Mouse (Mus musculus): ENCODE measurements at regions not wholly inside any gene's neighbourhood (a gene's known extent, or its start where the extent isn't known, plus 50 kb on each side); places are given as distances from the start of the nearest gene placed in this dataset.
A peak's percentile ranks its signal among the peaks of the same experiment; 100 is the strongest.

DNA sequence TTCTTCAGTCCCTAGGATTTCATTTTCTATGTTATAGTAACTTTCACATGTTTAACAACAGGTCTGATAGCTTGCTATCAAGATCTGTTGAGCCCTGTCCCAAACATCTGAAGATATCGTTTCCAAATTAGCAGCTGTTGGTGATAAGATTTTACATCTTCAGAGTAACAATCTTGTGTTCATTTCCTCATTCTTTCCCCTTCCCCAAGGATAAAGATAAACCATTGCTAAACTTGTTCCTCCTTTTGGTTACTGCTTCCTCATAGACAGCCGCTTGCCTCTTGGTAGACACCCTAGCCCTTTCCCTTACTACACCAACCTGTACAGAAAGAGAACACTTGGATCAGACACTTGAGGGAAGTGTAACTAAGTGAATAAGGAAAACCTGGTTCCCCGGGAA lies 58.6 kb downstream of the Kcnrg start:
- Histone ChIP-seq H3K27me3 (ENCODE audit: insufficient read depth, low read length) (no peaks in the 10 kb centered on the region), H3K9me3 (ENCODE audit: low read length) (no peaks in the 10 kb centered on the region), H3K4me3 (ENCODE audit: low read depth, low read length) (no peak overlapping the region), H3K27ac (ENCODE audit: low read depth, low read length) (no peak overlapping the region), H3K4me1 (ENCODE audit: insufficient read depth, low read length) (no peaks in the 10 kb centered on the region), H3K9ac (replicated peaks; ENCODE audit: low read length, poor library complexity, severe bottlenecking) (no peak overlapping the region), H3K4me2 (ENCODE audit: low read depth, low read length, poor library complexity, severe bottlenecking) (no peak overlapping the region), H3K36me3 (ENCODE audit: insufficient read depth, low read length) (no peaks in the 10 kb centered on the region)
- TF ChIP-seq CTCF (IDR thresholded peaks at IDR 0.05) = no peak
- WGBS = 92% methylated on average over 3 of the region's 3 CpGs
- ATAC-seq (ENCODE audit: low FRiP score) (no peak), DNase-seq (ENCODE audit: low spot score) (no peak)

DNA sequence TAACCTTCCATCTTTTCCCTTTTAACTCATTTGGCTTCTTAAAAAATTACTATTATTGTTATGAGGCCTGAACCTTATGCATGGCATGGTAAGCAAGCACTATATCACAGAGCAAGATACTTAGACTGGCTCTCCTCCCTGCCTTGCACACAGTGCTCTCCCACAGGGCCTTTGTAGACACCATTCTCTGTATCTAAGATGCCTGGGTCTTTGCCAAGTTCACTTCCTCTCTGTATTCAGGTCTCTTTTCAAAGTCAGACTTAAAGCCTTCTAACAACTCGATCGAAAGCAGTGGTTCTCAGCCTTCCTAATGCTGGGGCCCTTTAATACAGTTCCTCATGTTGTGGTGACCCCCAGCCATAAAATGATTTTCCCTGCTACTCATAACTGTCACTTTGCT lies 65.9 kb downstream of the Kcnrg start:
- peak; percentile 47 for DNase-seq (ENCODE audit: low spot score)

DNA sequence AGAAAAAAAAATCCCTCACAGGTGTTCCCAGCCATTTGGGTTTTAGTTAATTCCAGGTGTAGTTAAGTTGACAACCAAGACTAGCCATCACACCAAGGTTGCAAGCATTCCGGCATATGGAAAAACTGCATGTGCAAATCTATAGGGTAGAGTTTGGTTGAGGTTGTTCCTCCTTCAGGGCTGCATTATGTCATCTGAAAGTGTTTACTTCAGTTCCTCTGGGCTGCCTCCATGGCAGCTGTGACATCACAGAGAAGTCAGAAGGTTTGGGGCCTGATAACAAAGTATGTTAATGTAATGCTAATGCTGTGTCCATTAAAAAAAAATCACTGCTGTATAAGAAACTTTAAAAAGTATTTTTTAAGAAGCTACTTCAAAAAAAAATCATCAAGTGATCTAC lies 70.8 kb downstream of the Kcnrg start:
- Histone ChIP-seq H3K27me3 (ENCODE audit: insufficient read depth, low read length) (0 out of 2 replicates have a peak, but pooled peaks cover 2% of the 10 kb centered on the region), H3K9ac (replicated peaks; ENCODE audit: low read length, poor library complexity, severe bottlenecking) (no peak overlapping the region), H3K36me3 (ENCODE audit: insufficient read depth, low read length) (no peaks in the 10 kb centered on the region), H3K9me3 (ENCODE audit: low read length) (no peaks in the 10 kb centered on the region), H3K4me1 (ENCODE audit: insufficient read depth, low read length) (no peaks in the 10 kb centered on the region), H3K4me3 (ENCODE audit: low read depth, low read length) (no peak overlapping the region), H3K4me2 (ENCODE audit: low read depth, low read length, poor library complexity, severe bottlenecking) (no peak overlapping the region), H3K27ac (ENCODE audit: low read depth, low read length) (no peak overlapping the region)
- 94% methylated on average over 1 of the region's 1 CpGs for WGBS
- no peak for TF ChIP-seq CTCF (IDR thresholded peaks at IDR 0.05)
- DNase-seq (ENCODE audit: low spot score) (no peak), ATAC-seq (ENCODE audit: low FRiP score) (no peak)

More for the DNA sequence above, 65.9 kb downstream of the Kcnrg start:
- ATAC-seq (ENCODE audit: low FRiP score) = no peak
- no peak for TF ChIP-seq CTCF (IDR thresholded peaks at IDR 0.05)
- H3K4me2 ChIP-seq (ENCODE audit: low read depth, low read length, poor library complexity, severe bottlenecking) = no peak overlapping the region
- H3K9me3 ChIP-seq (ENCODE audit: low read length) = no peaks in the 10 kb centered on the region
- H3K36me3 ChIP-seq (ENCODE audit: insufficient read depth, low read length) = no peaks in the 10 kb centered on the region
- H3K4me1 ChIP-seq (ENCODE audit: insufficient read depth, low read length) = no peaks in the 10 kb centered on the region
- no peak overlapping the region for H3K27ac ChIP-seq (ENCODE audit: low read depth, low read length)
- no peak overlapping the region for H3K4me3 ChIP-seq (ENCODE audit: low read depth, low read length)
- WGBS = 33% methylated on average over 2 of the region's 2 CpGs
- H3K9ac ChIP-seq (replicated peaks; ENCODE audit: low read length, poor library complexity, severe bottlenecking) = no peak overlapping the region
- H3K27me3 ChIP-seq (ENCODE audit: insufficient read depth, low read length) = no peaks in the 10 kb centered on the region

DNA sequence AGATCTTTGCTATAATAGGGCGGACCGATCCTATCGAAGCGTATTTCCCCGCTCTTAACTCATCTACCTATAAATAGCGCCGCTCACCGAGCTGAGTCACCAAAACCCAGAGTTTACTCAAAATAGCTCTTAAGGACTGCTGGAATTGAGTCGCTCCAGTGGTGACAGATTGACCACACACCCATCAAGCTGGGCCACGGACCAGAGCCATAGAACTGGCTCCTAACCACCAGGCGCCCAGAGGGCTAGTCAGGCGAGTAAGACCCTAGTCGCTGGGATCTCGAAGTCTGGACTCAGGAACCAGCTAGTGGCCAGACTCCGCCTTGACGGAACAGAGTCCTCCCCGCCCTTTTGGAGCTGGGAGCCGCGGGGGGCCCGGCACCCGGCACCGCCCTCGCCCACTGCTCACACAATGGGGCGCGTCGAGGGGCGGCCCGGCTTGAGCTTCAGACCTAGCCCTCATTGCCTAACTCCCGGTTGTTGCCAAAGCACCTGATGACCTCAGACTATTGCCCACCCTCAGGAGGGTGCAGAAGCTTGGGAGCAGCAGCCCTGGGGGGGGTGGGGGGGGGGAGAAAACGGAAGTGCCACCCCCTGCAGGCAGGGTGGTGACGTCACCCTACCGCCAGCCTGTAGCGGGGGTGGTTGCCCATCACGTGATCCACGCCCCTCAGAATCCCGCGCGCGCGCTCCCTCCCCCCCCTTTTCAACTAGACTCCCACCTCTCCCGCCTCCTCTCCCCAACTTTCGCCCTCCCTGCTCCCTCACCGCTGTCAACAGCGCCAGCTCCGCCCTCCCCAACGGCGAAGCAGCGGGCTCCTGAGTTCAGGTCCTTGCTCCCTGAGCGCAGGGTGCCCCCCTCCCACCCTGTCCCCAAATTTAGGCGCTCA lies 73.8 kb downstream of the Kcnrg start:
- Histone ChIP-seq H3K4me3 (ENCODE audit: low read depth, low read length) (peak overlapping the region; percentile 83), H3K4me2 (ENCODE audit: low read depth, low read length, poor library complexity, severe bottlenecking) (peak overlapping the region; percentile 98), H3K9ac (replicated peaks; ENCODE audit: low read length, poor library complexity, severe bottlenecking) (peak overlapping the region; percentile 70), H3K27me3 (ENCODE audit: insufficient read depth, low read length) (peaks cover 21% of the 10 kb centered on the region; the same call in 1 of the 2 replicates), H3K27ac (ENCODE audit: low read depth, low read length) (peak overlapping the region; percentile 79), H3K4me1 (ENCODE audit: insufficient read depth, low read length) (no peaks in the 10 kb centered on the region), H3K36me3 (ENCODE audit: insufficient read depth, low read length) (no peaks in the 10 kb centered on the region), H3K9me3 (ENCODE audit: low read length) (no peaks in the 10 kb centered on the region)
- peak; percentile 95 for DNase-seq (ENCODE audit: low spot score)
- peak; percentile 82 for ATAC-seq (ENCODE audit: low FRiP score)
- peak; percentile 34; the same call in 1 of the 2 replicates for TF ChIP-seq CTCF (IDR thresholded peaks at IDR 0.05)
- under 1% methylated on average over 45 of the region's 50 CpGs for WGBS

DNA sequence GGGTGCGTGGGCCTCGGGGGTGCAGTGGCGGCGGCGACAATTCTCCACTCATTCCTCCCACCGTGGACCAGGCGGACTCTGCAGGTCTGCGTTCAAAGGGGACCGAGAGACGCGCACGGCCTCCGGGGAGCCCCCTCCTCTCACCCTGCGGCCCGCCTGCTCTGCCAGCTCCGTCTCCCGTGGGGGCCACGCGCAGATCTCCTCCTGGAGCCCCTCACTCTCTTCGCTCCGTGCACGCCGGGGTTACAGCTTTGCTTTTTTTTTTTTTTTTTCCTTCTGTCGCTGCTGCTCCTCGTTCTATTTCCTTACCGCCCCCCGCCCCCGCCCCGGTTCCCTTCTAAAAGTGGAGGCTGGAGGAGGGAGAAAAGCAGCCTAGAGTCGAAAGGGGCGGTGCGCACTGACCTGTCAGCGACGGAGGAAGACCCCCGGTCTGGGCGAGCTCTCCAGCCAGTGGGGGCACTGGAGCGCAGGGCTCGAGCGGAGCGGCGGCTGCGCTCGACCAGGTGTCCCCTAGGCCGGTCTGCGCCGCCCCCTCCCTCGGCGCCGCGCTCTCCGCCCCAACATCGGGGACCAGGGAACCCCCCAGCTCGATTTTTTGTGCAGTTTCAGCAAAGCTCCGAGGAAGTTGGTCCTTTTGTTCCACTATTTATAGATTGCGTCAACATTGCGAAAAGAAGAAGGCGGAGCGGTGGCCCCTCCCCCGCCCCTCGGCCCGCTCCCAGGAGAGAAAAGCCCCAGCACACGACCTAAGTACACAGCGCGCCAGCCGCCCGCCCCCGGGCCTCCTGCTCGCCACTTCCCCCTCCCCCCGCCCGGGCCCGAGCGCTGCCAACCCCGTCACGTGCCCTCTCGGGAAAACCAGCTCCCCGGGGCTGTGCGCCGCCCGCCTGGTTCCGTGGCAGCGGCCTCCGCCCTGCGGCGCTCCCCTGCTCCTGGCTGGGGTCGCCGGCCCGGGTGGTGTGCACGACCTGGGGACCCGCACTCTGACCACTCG lies 74.7 kb downstream of the Kcnrg start:
- peak; percentile 82 for DNase-seq (ENCODE audit: low spot score)
- H3K27me3 ChIP-seq (ENCODE audit: insufficient read depth, low read length) = peaks cover 21% of the 10 kb centered on the region; the same call in 1 of the 2 replicates
- peak overlapping the region; percentile 79 for H3K27ac ChIP-seq (ENCODE audit: low read depth, low read length)
- no peaks in the 10 kb centered on the region for H3K9me3 ChIP-seq (ENCODE audit: low read length)
- peak overlapping the region; percentile 83 for H3K4me3 ChIP-seq (ENCODE audit: low read depth, low read length)
- H3K9ac ChIP-seq (replicated peaks; ENCODE audit: low read length, poor library complexity, severe bottlenecking) = peak overlapping the region; percentile 70
- under 1% methylated on average over 56 of the region's 90 CpGs for WGBS
- H3K36me3 ChIP-seq (ENCODE audit: insufficient read depth, low read length) = no peaks in the 10 kb centered on the region
- TF ChIP-seq CTCF (IDR thresholded peaks at IDR 0.05) = no peak
- no peaks in the 10 kb centered on the region for H3K4me1 ChIP-seq (ENCODE audit: insufficient read depth, low read length)
- peak overlapping the region; percentile 98 for H3K4me2 ChIP-seq (ENCODE audit: low read depth, low read length, poor library complexity, severe bottlenecking)
- ATAC-seq (ENCODE audit: low FRiP score) = peak; percentile 76
